Mouse (Mus musculus): ENCODE measurements around the gene Svs5. TPM values are rescaled to one million over a fixed set of nuclear protein-coding genes. Genes with fewer than 3 reads are reported as not detected.
A peak's percentile ranks its signal among the peaks of the same experiment; 100 is the strongest.

Svs5 gene
- total and polyA plus RNA-seq, 3 experiments = not detected

DNA sequence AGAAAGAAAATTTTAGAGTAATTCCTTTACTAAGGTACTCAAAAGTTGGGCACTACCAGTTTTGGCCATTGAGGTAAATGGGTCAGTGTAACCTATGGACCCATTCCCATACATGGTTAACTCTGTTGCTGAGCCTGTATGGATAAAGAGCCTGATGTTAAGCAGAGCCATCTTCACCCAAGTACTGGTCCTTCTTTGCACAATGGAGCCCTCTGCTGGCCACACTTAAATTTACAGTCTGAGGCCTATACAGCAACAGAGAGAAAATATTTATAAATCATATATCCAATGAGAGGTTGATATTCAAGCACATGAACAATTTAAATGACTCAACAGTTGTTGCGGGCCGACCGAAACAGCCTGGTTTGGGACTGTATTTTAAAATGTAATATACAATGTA lies 16.4 kb downstream of the Svs5 start:
- H3K4me1 ChIP-seq (ENCODE audit: insufficient read depth, low read depth, low read length) = no peaks in the 10 kb centered on the region
- DNase-seq (ENCODE audit: low spot score) (peak; percentile 4), ATAC-seq (ENCODE audit: extremely low read depth, insufficient number of reproducible peaks, low FRiP score, poor library complexity, severe bottlenecking) (no peak)
- no peaks in the 10 kb centered on the region for H3K9me3 ChIP-seq (replicated peaks)
- H3K36me3 ChIP-seq (replicated peaks) = no peaks in the 10 kb centered on the region
- no peaks in the 10 kb centered on the region for H3K27me3 ChIP-seq (ENCODE audit: insufficient read depth, low read length)
- no peak overlapping the region for H3K4me3 ChIP-seq (ENCODE audit: low read depth, low read length)
- no peak for TF ChIP-seq TAL1 (conservative IDR thresholded peaks at IDR 0.05; ENCODE audit: low read depth, low read length)
- TF ChIP-seq CTCF (IDR thresholded peaks at IDR 0.05; ENCODE audit: low read depth, low read length) = no peak
- no peak for TF ChIP-seq GATA2 (IDR thresholded peaks at IDR 0.05; ENCODE audit: borderline replicate concordance, low read depth, low read length)
- TF ChIP-seq GATA1 (IDR thresholded peaks at IDR 0.05; ENCODE audit: borderline replicate concordance, low read length) = no peak
- no peak for TF ChIP-seq POLR2AphosphoS5 (IDR thresholded peaks at IDR 0.05; ENCODE audit: insufficient replicate concordance, low read depth, low read length)

- DNase-seq (ENCODE audit: low spot score) (no peak), ATAC-seq (ENCODE audit: extremely low read depth, insufficient number of reproducible peaks, low FRiP score, poor library complexity, severe bottlenecking) (no peak)
- H3K4me1 ChIP-seq (ENCODE audit: insufficient read depth, low read depth, low read length) = no peaks in the 10 kb centered on the region
- no peak for TF ChIP-seq CTCF (IDR thresholded peaks at IDR 0.05; ENCODE audit: low read depth, low read length)
- no peak for TF ChIP-seq GATA2 (IDR thresholded peaks at IDR 0.05; ENCODE audit: borderline replicate concordance, low read depth, low read length)
- TF ChIP-seq GATA1 (IDR thresholded peaks at IDR 0.05; ENCODE audit: borderline replicate concordance, low read length) = no peak
- TF ChIP-seq POLR2AphosphoS5 (IDR thresholded peaks at IDR 0.05; ENCODE audit: insufficient replicate concordance, low read depth, low read length) = no peak
- TF ChIP-seq TAL1 (conservative IDR thresholded peaks at IDR 0.05; ENCODE audit: low read depth, low read length) = no peak
- no peaks in the 10 kb centered on the region for H3K9me3 ChIP-seq (replicated peaks)
- no peaks in the 10 kb centered on the region for H3K36me3 ChIP-seq (replicated peaks)
- H3K27me3 ChIP-seq (ENCODE audit: insufficient read depth, low read length) = no peaks in the 10 kb centered on the region; the same call in 1 of the 2 replicates
- H3K4me3 ChIP-seq (ENCODE audit: low read depth, low read length) = no peak overlapping the region
Measured at GRCm38 (mm10) chr2:164352697-164353096, 20.2 kb downstream of the Svs5 start.

- DNase-seq (ENCODE audit: low spot score) (no peak), ATAC-seq (ENCODE audit: extremely low read depth, insufficient number of reproducible peaks, low FRiP score, poor library complexity, severe bottlenecking) (no peak)
- Histone ChIP-seq H3K27me3 (ENCODE audit: insufficient read depth, low read length) (no peaks in the 10 kb centered on the region; the same call in 1 of the 2 replicates), H3K4me3 (ENCODE audit: low read depth, low read length) (no peak overlapping the region), H3K9me3 (replicated peaks) (no peaks in the 10 kb centered on the region), H3K36me3 (replicated peaks) (no peaks in the 10 kb centered on the region), H3K4me1 (ENCODE audit: insufficient read depth, low read depth, low read length) (no peaks in the 10 kb centered on the region)
- no peak for TF ChIP-seq CTCF (IDR thresholded peaks at IDR 0.05; ENCODE audit: low read depth, low read length)
- no peak for TF ChIP-seq TAL1 (conservative IDR thresholded peaks at IDR 0.05; ENCODE audit: low read depth, low read length)
- TF ChIP-seq GATA1 (IDR thresholded peaks at IDR 0.05; ENCODE audit: borderline replicate concordance, low read length) = no peak
- TF ChIP-seq POLR2AphosphoS5 (IDR thresholded peaks at IDR 0.05; ENCODE audit: insufficient replicate concordance, low read depth, low read length) = no peak
- TF ChIP-seq GATA2 (IDR thresholded peaks at IDR 0.05; ENCODE audit: borderline replicate concordance, low read depth, low read length) = no peak
Measured at GRCm38 (mm10) chr2:164353356-164353755, 20.8 kb downstream of the Svs5 start.

DNA sequence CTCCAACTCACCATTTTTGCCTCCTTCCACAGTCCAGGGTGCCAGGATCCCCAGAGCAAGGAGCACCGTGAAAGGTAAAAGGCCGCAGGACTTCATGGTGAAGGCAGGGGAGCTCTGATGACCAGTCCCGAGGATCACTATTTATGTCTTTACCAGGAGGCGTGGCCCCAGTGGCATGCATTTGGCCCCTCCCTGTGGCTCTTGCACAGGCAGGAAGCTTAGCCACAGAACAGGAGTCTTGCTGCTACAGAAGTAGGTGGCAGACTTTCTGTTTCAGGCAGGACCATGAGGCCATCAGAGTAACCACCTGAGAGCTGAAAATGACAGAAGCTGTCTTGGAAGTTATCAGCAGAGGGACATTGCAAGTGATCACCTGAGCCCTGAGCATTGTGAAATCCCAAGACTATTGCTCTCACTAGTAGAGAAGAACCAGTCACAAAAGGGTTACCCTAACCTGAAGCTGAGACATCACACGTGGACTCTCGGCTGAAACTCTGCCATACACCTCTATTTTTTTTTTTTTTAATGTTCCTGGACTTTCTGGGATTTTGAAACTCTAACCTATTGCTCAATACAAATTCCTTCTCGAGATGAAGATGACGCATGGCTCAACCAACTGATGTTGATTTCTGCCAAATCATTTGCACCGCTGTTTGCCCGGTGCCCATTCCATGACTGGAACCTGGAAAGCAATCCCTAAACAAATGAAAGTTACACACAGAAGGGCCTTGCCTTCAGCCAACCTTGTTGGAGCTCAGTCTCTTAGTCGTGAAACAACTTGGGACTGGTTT lies 23.8 kb downstream of the Svs5 start:
- Histone ChIP-seq H3K27me3 (ENCODE audit: insufficient read depth, low read length) (no peaks in the 10 kb centered on the region; the same call in 1 of the 2 replicates), H3K4me3 (ENCODE audit: low read depth, low read length) (no peak overlapping the region), H3K9me3 (replicated peaks) (no peaks in the 10 kb centered on the region), H3K4me1 (ENCODE audit: insufficient read depth, low read depth, low read length) (no peaks in the 10 kb centered on the region), H3K36me3 (replicated peaks) (no peaks in the 10 kb centered on the region)
- TF ChIP-seq GATA2 (IDR thresholded peaks at IDR 0.05; ENCODE audit: borderline replicate concordance, low read depth, low read length) = no peak
- no peak for TF ChIP-seq TAL1 (conservative IDR thresholded peaks at IDR 0.05; ENCODE audit: low read depth, low read length)
- TF ChIP-seq GATA1 (IDR thresholded peaks at IDR 0.05; ENCODE audit: borderline replicate concordance, low read length) = no peak
- no peak for TF ChIP-seq CTCF (IDR thresholded peaks at IDR 0.05; ENCODE audit: low read depth, low read length)
- TF ChIP-seq POLR2AphosphoS5 (IDR thresholded peaks at IDR 0.05; ENCODE audit: insufficient replicate concordance, low read depth, low read length) = no peak
- ATAC-seq (ENCODE audit: extremely low read depth, insufficient number of reproducible peaks, low FRiP score, poor library complexity, severe bottlenecking) (no peak), DNase-seq (ENCODE audit: low spot score) (no peak)

DNA sequence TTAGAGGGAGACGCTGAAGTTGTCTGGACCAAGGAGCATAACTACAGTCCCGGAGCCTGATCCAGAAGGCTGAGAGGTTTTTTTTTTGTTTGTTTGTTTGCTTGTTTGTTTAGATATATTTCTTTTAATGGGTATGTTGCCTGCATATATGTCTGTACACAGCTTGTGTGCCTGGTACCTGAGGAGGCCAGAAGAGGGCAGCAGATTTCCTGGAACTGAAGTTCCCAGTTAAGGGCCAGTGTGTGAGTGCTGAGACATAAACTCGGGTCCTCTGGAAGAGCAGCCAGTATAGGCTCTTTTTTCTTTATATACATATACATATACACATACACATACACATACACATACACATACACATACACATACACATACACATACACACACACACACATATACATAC lies 25.8 kb downstream of the Svs5 start:
- ATAC-seq (ENCODE audit: extremely low read depth, insufficient number of reproducible peaks, low FRiP score, poor library complexity, severe bottlenecking) (no peak), DNase-seq (ENCODE audit: low spot score) (no peak)
- Histone ChIP-seq H3K27me3 (ENCODE audit: insufficient read depth, low read length) (no peaks in the 10 kb centered on the region; the same call in 1 of the 2 replicates), H3K36me3 (replicated peaks) (no peaks in the 10 kb centered on the region), H3K9me3 (replicated peaks) (no peaks in the 10 kb centered on the region), H3K4me3 (ENCODE audit: low read depth, low read length) (no peak overlapping the region), H3K4me1 (ENCODE audit: insufficient read depth, low read depth, low read length) (no peaks in the 10 kb centered on the region)
- TF ChIP-seq CTCF (IDR thresholded peaks at IDR 0.05; ENCODE audit: low read depth, low read length) (no peak), TAL1 (conservative IDR thresholded peaks at IDR 0.05; ENCODE audit: low read depth, low read length) (no peak), GATA1 (IDR thresholded peaks at IDR 0.05; ENCODE audit: borderline replicate concordance, low read length) (no peak), POLR2AphosphoS5 (IDR thresholded peaks at IDR 0.05; ENCODE audit: insufficient replicate concordance, low read depth, low read length) (no peak), GATA2 (IDR thresholded peaks at IDR 0.05; ENCODE audit: borderline replicate concordance, low read depth, low read length) (no peak)

DNA sequence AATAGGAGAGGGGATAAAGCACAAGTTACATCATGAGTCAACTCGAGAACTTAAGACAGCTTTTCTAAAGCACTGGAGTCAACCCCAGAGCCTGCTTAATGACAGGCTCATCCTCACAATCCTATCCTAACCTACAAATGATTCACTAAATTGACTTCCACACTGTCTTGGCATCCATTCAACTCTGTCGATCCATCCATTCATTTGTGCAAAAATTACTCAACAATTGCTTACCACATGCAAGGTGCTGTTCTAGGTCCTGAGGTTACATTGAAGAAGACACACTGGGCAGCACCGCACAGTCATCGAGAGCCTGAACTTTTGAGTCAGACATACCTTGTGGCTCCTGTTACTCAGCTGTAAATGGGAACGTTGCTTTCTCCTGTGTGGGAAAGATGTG lies 26.5 kb downstream of the Svs5 start:
- ATAC-seq (ENCODE audit: extremely low read depth, insufficient number of reproducible peaks, low FRiP score, poor library complexity, severe bottlenecking) (no peak), DNase-seq (ENCODE audit: low spot score) (no peak)
- no peaks in the 10 kb centered on the region; the same call in 1 of the 2 replicates for H3K27me3 ChIP-seq (ENCODE audit: insufficient read depth, low read length)
- no peaks in the 10 kb centered on the region for H3K36me3 ChIP-seq (replicated peaks)
- 0 out of 2 replicates have a peak, but pooled peaks cover under 1% of the 10 kb centered on the region for H3K9me3 ChIP-seq (replicated peaks)
- H3K4me3 ChIP-seq (ENCODE audit: low read depth, low read length) = no peak overlapping the region
- no peak for TF ChIP-seq POLR2AphosphoS5 (IDR thresholded peaks at IDR 0.05; ENCODE audit: insufficient replicate concordance, low read depth, low read length)
- TF ChIP-seq GATA1 (IDR thresholded peaks at IDR 0.05; ENCODE audit: borderline replicate concordance, low read length) = no peak
- TF ChIP-seq CTCF (IDR thresholded peaks at IDR 0.05; ENCODE audit: low read depth, low read length) = no peak
- TF ChIP-seq GATA2 (IDR thresholded peaks at IDR 0.05; ENCODE audit: borderline replicate concordance, low read depth, low read length) = no peak
- no peak for TF ChIP-seq TAL1 (conservative IDR thresholded peaks at IDR 0.05; ENCODE audit: low read depth, low read length)
- H3K4me1 ChIP-seq (ENCODE audit: insufficient read depth, low read depth, low read length) = no peaks in the 10 kb centered on the region

All from G1E (cell line).